Mouse (Mus musculus): ENCODE data around the gene Aig1.
"Not testable (repeated sequence)": the region's sequence is repeated elsewhere in the genome, so short reads cannot be mapped to it uniquely, and the experiment has no call there.

The Aig1 gene

GRCm38 (mm10) chr10:13868371-13869321, at the start of gene Aig1:
Gene Aig1, minus strand, starts transcription at chr10:13868980.
- DNase-seq (ENCODE audit: low read depth): peak; percentile 84

GRCm38 (mm10) chr10:13916645-13917342, 48.0 kb upstream of the Aig1 start:
- DNase-seq (ENCODE audit: low read depth): no peak

GRCm38 (mm10) chr10:13915211-13915610, 46.4 kb upstream of the Aig1 start:
- no peak for DNase-seq (ENCODE audit: low read depth)

- peak; percentile 24 for DNase-seq (ENCODE audit: low read depth)
These were observed 44.9 kb upstream of the Aig1 start for GRCm38 (mm10) chr10:13913689-13914088.

GRCm38 (mm10) chr10:13906261-13906741, 37.5 kb upstream of the Aig1 start:
- DNase-seq (ENCODE audit: low read depth): no peak

- DNase-seq (ENCODE audit: low read depth): no peak
These were observed 36.8 kb upstream of the Aig1 start for GRCm38 (mm10) chr10:13905618-13906017.

GRCm38 (mm10) chr10:13892762-13893161, 24.0 kb upstream of the Aig1 start:
- not testable (repeated sequence) for DNase-seq (ENCODE audit: low read depth)

- DNase-seq (ENCODE audit: low read depth): no peak
These were observed 14.4 kb upstream of the Aig1 start for GRCm38 (mm10) chr10:13882975-13883875.

- peak; percentile 66 for DNase-seq (ENCODE audit: low read depth)
These were observed 13.7 kb upstream of the Aig1 start for GRCm38 (mm10) chr10:13882490-13882889.

- DNase-seq (ENCODE audit: low read depth): no peak
These were observed 9.9 kb upstream of the Aig1 start for GRCm38 (mm10) chr10:13878696-13879095.

GRCm38 (mm10) chr10:13875038-13875420, 6.2 kb upstream of the Aig1 start:
- DNase-seq (ENCODE audit: low read depth): no peak

GRCm38 (mm10) chr10:13874301-13875037, 5.7 kb upstream of the Aig1 start:
- no peak for DNase-seq (ENCODE audit: low read depth)

GRCm38 (mm10) chr10:13870531-13870930, 1.8 kb upstream of the Aig1 start:
- DNase-seq (ENCODE audit: low read depth): peak; percentile 24

GRCm38 (mm10) chr10:13869322-13870035, 699 bp upstream of the Aig1 start:
- peak; percentile 46 for DNase-seq (ENCODE audit: low read depth)

- peak; percentile 23 for DNase-seq (ENCODE audit: low read depth)
These were observed 2.4 kb downstream of the Aig1 start for GRCm38 (mm10) chr10:13866391-13866790.

GRCm38 (mm10) chr10:13861115-13861909, 7.5 kb downstream of the Aig1 start:
- no peak for DNase-seq (ENCODE audit: low read depth)

GRCm38 (mm10) chr10:13856438-13856837, 12.3 kb downstream of the Aig1 start:
- no peak for DNase-seq (ENCODE audit: low read depth)

- DNase-seq (ENCODE audit: low read depth): no peak
These were observed 12.8 kb downstream of the Aig1 start for GRCm38 (mm10) chr10:13855969-13856368.

- no peak for DNase-seq (ENCODE audit: low read depth)
These were observed 13.7 kb downstream of the Aig1 start for GRCm38 (mm10) chr10:13855111-13855510.

GRCm38 (mm10) chr10:13850071-13850470, 18.7 kb downstream of the Aig1 start:
- no peak for DNase-seq (ENCODE audit: low read depth)

All from naive thymus-derived CD4-positive, alpha-beta T cell, adult 2 months (primary cell).